Mouse (Mus musculus): ENCODE results near the gene Zfp326. TPM values are rescaled to one million over a fixed set of nuclear protein-coding genes. Genes with fewer than 3 reads are reported as not detected.
"Not testable (repeated sequence)": the region's sequence is repeated elsewhere in the genome, so short reads cannot be mapped to it uniquely, and the experiment has no call there.

The Zfp326 gene
- polyA plus RNA-seq, 1 experiment from 2014 or later = 42.7 TPM

GRCm38 (mm10) chr5:105859716-105860460, 16.5 kb upstream of the Zfp326 start:
- Histone ChIP-seq H3K27me3 (ENCODE audit: control insufficient read depth, insufficient read depth, low read length) (no peaks in the 10 kb centered on the region), H3K9me3 (ENCODE audit: control insufficient read depth, low read length) (no peaks in the 10 kb centered on the region), H3K9ac (ENCODE audit: low read length) (no peak overlapping the region), H3K4me3 (ENCODE audit: low read depth, low read length) (no peak overlapping the region), H3K4me1 (ENCODE audit: control insufficient read depth, insufficient read depth, low read length) (no peaks in the 10 kb centered on the region), H3K27ac (ENCODE audit: low read depth, low read length) (no peak overlapping the region), H3K36me3 (ENCODE audit: control insufficient read depth, insufficient read depth, low read length) (no peaks in the 10 kb centered on the region), H3K4me2 (ENCODE audit: low read depth) (no peak overlapping the region)
- no peak for DNase-seq (ENCODE audit: low spot score)
- 77% methylated on average over 11 of the region's 11 CpGs for WGBS
- no peak for ATAC-seq (ENCODE audit: insufficient read depth, low FRiP score, low TSS enrichment)

DNA sequence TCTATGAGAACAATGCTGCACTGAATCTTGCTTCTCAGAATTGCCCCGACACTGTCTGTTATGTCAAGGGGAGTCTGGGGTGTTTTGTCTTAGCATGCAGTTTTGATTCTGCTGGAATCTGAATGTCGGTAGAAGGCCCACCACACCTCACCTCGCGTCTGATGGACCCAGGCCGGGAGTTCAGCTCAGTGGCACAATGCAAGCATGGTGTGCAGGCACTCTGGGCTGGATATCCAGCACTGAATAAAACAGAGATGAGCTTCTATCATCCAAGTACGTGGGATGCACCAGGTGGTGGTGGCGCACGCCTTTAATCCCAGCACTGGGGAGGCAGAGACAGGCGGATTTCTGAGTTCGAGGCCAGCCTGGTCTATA, 15.9 kb upstream of the Zfp326 start:
- Histone ChIP-seq H3K4me1 (ENCODE audit: control insufficient read depth, insufficient read depth, low read length) (no peaks in the 10 kb centered on the region), H3K36me3 (ENCODE audit: control insufficient read depth, insufficient read depth, low read length) (no peaks in the 10 kb centered on the region), H3K4me2 (ENCODE audit: low read depth) (no peak overlapping the region), H3K27ac (ENCODE audit: low read depth, low read length) (no peak overlapping the region), H3K4me3 (ENCODE audit: low read depth, low read length) (no peak overlapping the region), H3K27me3 (ENCODE audit: control insufficient read depth, insufficient read depth, low read length) (no peaks in the 10 kb centered on the region), H3K9ac (ENCODE audit: low read length) (no peak overlapping the region), H3K9me3 (ENCODE audit: control insufficient read depth, low read length) (no peaks in the 10 kb centered on the region)
- DNase-seq (ENCODE audit: low spot score) (no peak), ATAC-seq (ENCODE audit: insufficient read depth, low FRiP score, low TSS enrichment) (no peak)
- 89% methylated on average over 10 of the region's 10 CpGs for WGBS

GRCm38 (mm10) chr5:105861616-105862015, 14.7 kb upstream of the Zfp326 start:
- 92% methylated on average over 5 of the region's 5 CpGs for WGBS
- Histone ChIP-seq H3K4me2 (ENCODE audit: low read depth) (no peak overlapping the region), H3K9me3 (ENCODE audit: control insufficient read depth, low read length) (no peaks in the 10 kb centered on the region)

GRCm38 (mm10) chr5:105865110-105865628, 11.2 kb upstream of the Zfp326 start:
- DNase-seq (ENCODE audit: low spot score); H3K4me1 ChIP-seq (ENCODE audit: control insufficient read depth, insufficient read depth, low read length); H3K9ac ChIP-seq (ENCODE audit: low read length); H3K27ac ChIP-seq (ENCODE audit: low read depth, low read length); H3K4me3 ChIP-seq (ENCODE audit: low read depth, low read length); ATAC-seq (ENCODE audit: insufficient read depth, low FRiP score, low TSS enrichment); H3K4me2 ChIP-seq (ENCODE audit: low read depth); H3K9me3 ChIP-seq (ENCODE audit: control insufficient read depth, low read length); H3K36me3 ChIP-seq (ENCODE audit: control insufficient read depth, insufficient read depth, low read length); H3K27me3 ChIP-seq (ENCODE audit: control insufficient read depth, insufficient read depth, low read length): not testable (repeated sequence)
- WGBS = 55% methylated on average over 5 of the region's 5 CpGs

More at GRCm38 (mm10) chr5:105861616-105862015, 14.7 kb upstream of the Zfp326 start:
- Histone ChIP-seq H3K4me1 (ENCODE audit: control insufficient read depth, insufficient read depth, low read length) (no peaks in the 10 kb centered on the region), H3K9ac (ENCODE audit: low read length) (no peak overlapping the region), H3K27ac (ENCODE audit: low read depth, low read length) (no peak overlapping the region), H3K27me3 (ENCODE audit: control insufficient read depth, insufficient read depth, low read length) (no peaks in the 10 kb centered on the region), H3K4me3 (ENCODE audit: low read depth, low read length) (no peak overlapping the region), H3K36me3 (ENCODE audit: control insufficient read depth, insufficient read depth, low read length) (no peaks in the 10 kb centered on the region)
- ATAC-seq (ENCODE audit: insufficient read depth, low FRiP score, low TSS enrichment) (no peak), DNase-seq (ENCODE audit: low spot score) (no peak)

DNA sequence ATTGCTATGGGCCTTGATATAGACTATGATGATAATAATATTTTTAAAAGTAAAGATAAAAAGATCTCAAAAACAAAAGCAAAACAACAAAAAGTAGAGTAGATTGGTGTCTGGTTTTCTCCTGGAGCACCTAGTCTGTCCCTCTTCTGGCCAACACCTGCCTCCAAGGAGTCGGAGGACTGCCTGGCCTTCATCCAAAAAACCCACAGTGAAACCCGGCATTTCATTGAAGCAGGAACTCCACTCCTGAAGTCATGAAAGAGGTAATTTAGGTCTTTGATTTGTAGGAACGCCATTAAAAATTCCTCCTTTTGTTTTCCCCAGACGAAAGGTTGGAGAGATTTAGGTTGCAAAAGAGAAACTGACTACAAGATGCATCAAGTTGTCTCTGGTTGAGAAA, 8.9 kb upstream of the Zfp326 start:
- Histone ChIP-seq H3K4me2 (ENCODE audit: low read depth) (no peak overlapping the region), H3K9ac (ENCODE audit: low read length) (no peak overlapping the region), H3K9me3 (ENCODE audit: control insufficient read depth, low read length) (no peaks in the 10 kb centered on the region), H3K36me3 (ENCODE audit: control insufficient read depth, insufficient read depth, low read length) (no peaks in the 10 kb centered on the region), H3K27ac (ENCODE audit: low read depth, low read length) (no peak overlapping the region), H3K27me3 (ENCODE audit: control insufficient read depth, insufficient read depth, low read length) (no peaks in the 10 kb centered on the region), H3K4me1 (ENCODE audit: control insufficient read depth, insufficient read depth, low read length) (peaks cover 5% of the 10 kb centered on the region; the same call in 1 of the 2 replicates), H3K4me3 (ENCODE audit: low read depth, low read length) (no peak overlapping the region)
- DNase-seq (ENCODE audit: low spot score) (no peak), ATAC-seq (ENCODE audit: insufficient read depth, low FRiP score, low TSS enrichment) (peak; percentile 13; the same call in 1 of the 2 replicates)
- WGBS = 45% methylated on average over 4 of the region's 4 CpGs

DNA sequence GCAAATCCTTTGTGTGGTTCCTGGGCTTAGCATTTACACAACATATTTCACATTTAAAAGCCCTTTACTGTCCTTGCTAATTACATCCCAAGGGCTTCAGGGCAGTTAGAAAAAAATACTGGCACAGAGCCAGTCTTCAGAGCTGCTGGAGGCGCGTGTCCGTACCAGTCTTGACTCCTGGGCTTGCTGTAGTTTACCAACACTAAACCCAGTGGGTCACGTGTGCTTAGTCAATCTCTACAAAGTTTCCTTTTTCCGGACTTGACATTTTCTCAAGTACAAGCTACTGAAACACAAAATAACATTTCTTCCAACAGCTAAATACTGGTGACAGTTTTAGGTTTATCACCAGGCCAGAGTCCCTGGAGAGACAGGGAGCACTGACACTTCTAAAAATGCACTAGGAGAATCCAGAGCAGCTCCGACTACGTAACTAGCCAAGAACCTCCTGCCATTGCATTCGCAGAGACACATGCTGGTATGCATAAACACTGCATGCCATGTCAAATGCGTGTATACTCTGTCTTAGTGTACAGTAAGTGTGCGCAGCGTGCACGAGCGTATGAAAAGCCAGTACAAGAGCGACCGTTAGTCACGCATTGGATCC, 8.4 kb upstream of the Zfp326 start:
- Histone ChIP-seq H3K4me1 (ENCODE audit: control insufficient read depth, insufficient read depth, low read length) (peaks cover 5% of the 10 kb centered on the region; the same call in 1 of the 2 replicates), H3K9me3 (ENCODE audit: control insufficient read depth, low read length) (no peaks in the 10 kb centered on the region), H3K4me2 (ENCODE audit: low read depth) (no peak overlapping the region), H3K4me3 (ENCODE audit: low read depth, low read length) (no peak overlapping the region), H3K27me3 (ENCODE audit: control insufficient read depth, insufficient read depth, low read length) (no peaks in the 10 kb centered on the region), H3K9ac (ENCODE audit: low read length) (no peak overlapping the region), H3K27ac (ENCODE audit: low read depth, low read length) (no peak overlapping the region), H3K36me3 (ENCODE audit: control insufficient read depth, insufficient read depth, low read length) (no peaks in the 10 kb centered on the region)
- ATAC-seq (ENCODE audit: insufficient read depth, low FRiP score, low TSS enrichment) = peak; percentile 81
- DNase-seq (ENCODE audit: low spot score) = peak; percentile 35
- WGBS = 77% methylated on average over 16 of the region's 16 CpGs

DNA sequence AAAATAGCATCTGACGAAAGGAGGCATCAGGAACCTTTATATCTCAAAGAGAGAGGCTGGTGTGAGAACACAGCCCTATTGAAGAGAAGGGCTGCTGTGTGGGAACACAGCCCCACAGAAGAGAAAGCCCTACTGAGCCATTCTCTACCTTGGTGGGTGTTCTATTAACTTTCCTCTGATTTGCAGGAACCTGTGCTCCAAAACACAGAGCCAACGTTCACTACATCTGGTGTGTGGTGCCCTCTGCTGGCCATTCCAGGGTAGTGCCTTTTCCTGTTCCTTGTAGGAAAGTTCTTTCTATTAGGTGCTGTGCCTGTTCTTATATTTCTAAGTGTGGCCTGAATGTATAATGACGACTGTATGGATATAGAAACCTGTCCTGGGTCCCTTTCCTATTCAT, 7.8 kb upstream of the Zfp326 start:
- Histone ChIP-seq H3K4me3 (ENCODE audit: low read depth, low read length) (no peak overlapping the region), H3K4me2 (ENCODE audit: low read depth) (no peak overlapping the region), H3K4me1 (ENCODE audit: control insufficient read depth, insufficient read depth, low read length) (peaks cover 5% of the 10 kb centered on the region; the same call in 1 of the 2 replicates), H3K27ac (ENCODE audit: low read depth, low read length) (no peak overlapping the region), H3K9me3 (ENCODE audit: control insufficient read depth, low read length) (no peaks in the 10 kb centered on the region), H3K27me3 (ENCODE audit: control insufficient read depth, insufficient read depth, low read length) (no peaks in the 10 kb centered on the region), H3K36me3 (ENCODE audit: control insufficient read depth, insufficient read depth, low read length) (no peaks in the 10 kb centered on the region), H3K9ac (ENCODE audit: low read length) (no peak overlapping the region)
- ATAC-seq (ENCODE audit: insufficient read depth, low FRiP score, low TSS enrichment) (peak; percentile 72; the same call in 1 of the 2 replicates), DNase-seq (ENCODE audit: low spot score) (peak; percentile 82)
- 29% methylated on average over 3 of the region's 3 CpGs for WGBS

- no peak for ATAC-seq (ENCODE audit: insufficient read depth, low FRiP score, low TSS enrichment)
- no peaks in the 10 kb centered on the region for H3K27me3 ChIP-seq (ENCODE audit: control insufficient read depth, insufficient read depth, low read length)
Observed at GRCm38 (mm10) chr5:105869739-105870138, 6.6 kb upstream of the Zfp326 start.

More at GRCm38 (mm10) chr5:105869739-105870138, 6.6 kb upstream of the Zfp326 start:
- DNase-seq (ENCODE audit: low spot score) = no peak
- H3K9me3 ChIP-seq (ENCODE audit: control insufficient read depth, low read length) = no peaks in the 10 kb centered on the region
- H3K4me3 ChIP-seq (ENCODE audit: low read depth, low read length) = no peak overlapping the region
- H3K27ac ChIP-seq (ENCODE audit: low read depth, low read length) = no peak overlapping the region
- H3K4me1 ChIP-seq (ENCODE audit: control insufficient read depth, insufficient read depth, low read length) = peaks cover 5% of the 10 kb centered on the region; the same call in 1 of the 2 replicates
- H3K4me2 ChIP-seq (ENCODE audit: low read depth) = no peak overlapping the region
- 83% methylated on average over 7 of the region's 7 CpGs for WGBS
- no peak overlapping the region for H3K9ac ChIP-seq (ENCODE audit: low read length)
- no peaks in the 10 kb centered on the region for H3K36me3 ChIP-seq (ENCODE audit: control insufficient read depth, insufficient read depth, low read length)
